16 mouse cellular contexts compared by ENCODE assay signal in the genomic region with DNA sequence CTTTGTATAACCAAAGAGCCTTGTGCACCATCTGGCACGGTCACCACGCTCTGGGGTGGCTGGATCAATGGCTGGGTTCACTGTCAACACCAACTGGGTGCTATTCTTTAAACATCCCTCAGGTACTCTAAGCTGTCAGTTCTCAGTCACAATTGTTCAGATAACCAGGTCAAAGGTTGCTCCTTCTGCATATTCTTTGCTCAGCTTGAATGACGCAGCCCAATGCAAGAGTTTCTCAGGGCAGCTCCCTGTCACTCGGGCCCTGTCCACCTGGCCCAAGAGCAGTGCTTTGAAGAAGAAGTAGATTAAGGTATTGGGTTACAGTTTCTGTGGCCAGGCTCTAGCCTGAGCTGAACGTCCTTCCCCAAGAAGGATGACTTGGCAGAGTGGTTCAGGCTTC. TPM values are rescaled to one million over a fixed set of nuclear protein-coding genes. Genes with fewer than 3 reads are reported as not detected.
"Had no signal": no experiment of that assay in that cellular context is flagged by ENCODE, and none has a peak within 500 bp of the region (broad histone marks: within the 10 kb centered on the region; RNA-seq: fewer than 3 reads in every experiment).

No protein-coding gene starts in this region.

- H3K4me1 ChIP-seq: megakaryocyte, embryonic 14.5 days had no signal

- H3K36me3 ChIP-seq: lung, embryonic 15.5 days; midbrain, embryonic 13.5 days; midbrain, embryonic 15.5 days; neural tube, embryonic 12.5 days had no signal

- DNase-seq: liver, postnatal 0 days; lung, adult 2 months; lung, postnatal 14 days; lung, postnatal 36 days; right cerebral cortex, postnatal 14 days; thymus, adult 18-20 months; thymus, postnatal 14 days; thymus, postnatal 36 days had no signal

- H3K27ac ChIP-seq: lung, embryonic 15.5 days; macrophage; midbrain, embryonic 13.5 days; midbrain, embryonic 15.5 days; neural tube, embryonic 12.5 days had no signal

- H3K4me2 ChIP-seq: lung, embryonic 15.5 days; midbrain, embryonic 11.5 days; midbrain, embryonic 13.5 days; midbrain, embryonic 15.5 days; neural tube, embryonic 12.5 days had no signal

- H3K27me3 ChIP-seq: lung, embryonic 15.5 days; midbrain, embryonic 15.5 days; neural tube, embryonic 12.5 days had no signal

- H3K9me3 ChIP-seq: lung, embryonic 15.5 days; megakaryocyte, embryonic 14.5 days; midbrain, embryonic 13.5 days; midbrain, embryonic 15.5 days; neural tube, embryonic 12.5 days had no signal

- ATAC-seq: liver, postnatal 0 days; lung, postnatal 0 days; midbrain, embryonic 13.5 days; midbrain, embryonic 15.5 days had no signal

- H3K9ac ChIP-seq: liver, postnatal 0 days; lung, embryonic 15.5 days; midbrain, embryonic 13.5 days; midbrain, embryonic 15.5 days; neural tube, embryonic 12.5 days had no signal

- H3K4me3 ChIP-seq: lung, embryonic 15.5 days; megakaryocyte, embryonic 14.5 days; midbrain, embryonic 13.5 days; midbrain, embryonic 15.5 days; neural tube, embryonic 12.5 days had no signal

RNA-seq across cellular contexts. Expression of a gene that starts 12.2 kb away (rescaled TPM):
- polyA plus RNA-seq: liver, postnatal 0 days; macrophage had no signal
